Mouse (Mus musculus): ENCODE measurements around the gene Bcl2a1a. TPM values are rescaled to one million over a fixed set of nuclear protein-coding genes. Genes with fewer than 3 reads are reported as not detected.
"Not testable (repeated sequence)": the region's sequence is repeated elsewhere in the genome, so short reads cannot be mapped to it uniquely, and the experiment has no call there.

Gene Bcl2a1a
- polyA plus RNA-seq, 1 experiment from 2014 or later = not detected

DNA sequence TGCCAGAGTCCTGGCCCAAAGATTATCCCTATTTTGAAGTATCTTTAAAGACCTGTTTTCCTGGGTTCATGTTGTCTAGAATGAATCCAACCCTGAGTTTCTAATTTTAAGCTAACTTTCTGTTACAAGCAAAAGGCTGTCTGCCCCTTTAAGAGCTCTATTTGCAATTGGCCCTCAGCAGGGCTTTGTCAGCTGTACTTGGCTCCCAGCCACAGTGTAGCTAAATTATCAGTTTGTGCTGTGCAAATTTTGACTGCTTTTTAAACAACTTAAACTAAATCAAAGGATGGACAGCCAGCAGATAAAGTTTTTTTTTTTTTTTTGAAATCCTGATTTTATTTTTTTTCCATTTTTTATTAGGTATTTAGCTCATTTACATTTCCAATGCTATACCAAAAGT, 44.8 kb downstream of the Bcl2a1a start:
- H3K36me3 ChIP-seq; H3K4me3 ChIP-seq; H3K9me3 ChIP-seq; H3K4me1 ChIP-seq; H3K27me3 ChIP-seq; H3K4me2 ChIP-seq (replicated peaks); H3K27ac ChIP-seq (replicated peaks); H3K9ac ChIP-seq (replicated peaks); ATAC-seq (ENCODE audit: low FRiP score, low read depth): not testable (repeated sequence)

Other genes with a start within 250 kb of the Bcl2a1a start
- gene Mthfsl, start 236.6 kb upstream of the Bcl2a1a start, polyA plus RNA-seq (2016; fragmentation: Nextera tagmentation; extraction: Ambion mirVana) = 31.7 and 32.3 TPM in 2 replicates
- not detected in 2 replicates for gene Bcl2a1d, start 225.0 kb upstream of the Bcl2a1a start, polyA plus RNA-seq (2016; fragmentation: Nextera tagmentation; extraction: Ambion mirVana)
- 0.10 TPM in 1 of 2 replicates, not detected in the other for gene Trim43c, start 117.7 kb upstream of the Bcl2a1a start, polyA plus RNA-seq (2016; fragmentation: Nextera tagmentation; extraction: Ambion mirVana)
- not detected in 2 replicates for gene Trim43b, start 135.9 kb downstream of the Bcl2a1a start, polyA plus RNA-seq (2016; fragmentation: Nextera tagmentation; extraction: Ambion mirVana)
- gene Bcl2a1b, start 242.3 kb downstream of the Bcl2a1a start, polyA plus RNA-seq (2016; fragmentation: Nextera tagmentation; extraction: Ambion mirVana) = 0.47 TPM in 1 of 2 replicates, not detected in the other
- not detected in 2 replicates for gene Gm29094, start 242.5 kb downstream of the Bcl2a1a start, polyA plus RNA-seq (2016; fragmentation: Nextera tagmentation; extraction: Ambion mirVana)